Mouse (Mus musculus) left cerebral cortex, postnatal 25 days (tissue): Measurements from ENCODE around the gene Ammecr1. TPM values are rescaled to one million over a fixed set of nuclear protein-coding genes. Genes with fewer than 3 reads are reported as not detected.

ENCODE experiments used
- DNase-seq, 2 experiments: peaks; one replicate each; pipeline ENCODE4 v3.0.0; 2022; ENCODE audit warnings: low spot score in 2 of 2, mixed read lengths in 1 of 2
- intact Hi-C: fragments of 180-260 bp; cut with DNase I; formaldehyde crosslinking; loops from one replicate; pipeline ENCODE4 v1.15.1; 2025
- total RNA-seq, 2 experiments: library from RNA; stranded (reverse); gene quantifications; 2 replicates each; pipeline ENCODE4 v1.2.3; 2021

Gene Ammecr1
- 1 to 10 TPM; 2.9 to 3.1 TPM for total RNA-seq

GRCm38 (mm10) chrX:142966008-142966966, at the start of gene Ammecr1:
Gene Ammecr1 (minus strand): TSS chrX:142966728.
- intact Hi-C loops: loop anchor here (5.0 kb wide), 1 partner anchor 144 kb away; no protein-coding TSS in a partner anchor
- peak; percentile 56 to 57 for DNase-seq

GRCm38 (mm10) chrX:143014118-143014517, 47.6 kb upstream of the Ammecr1 start:
- intact Hi-C loops: no loop called here
- no peak for DNase-seq

- DNase-seq: no peak
Observed at GRCm38 (mm10) chrX:143012334-143012733, 45.8 kb upstream of the Ammecr1 start.

GRCm38 (mm10) chrX:143011865-143012264, 45.3 kb upstream of the Ammecr1 start:
- no peak for DNase-seq
- intact Hi-C loops: no loop called here

More at GRCm38 (mm10) chrX:143012334-143012733, 45.8 kb upstream of the Ammecr1 start:
- intact Hi-C loops: no loop called here

GRCm38 (mm10) chrX:143004131-143004846, 37.8 kb upstream of the Ammecr1 start:
- intact Hi-C loops: no loop called here
- DNase-seq: no peak

- intact Hi-C loops: no loop called here
Observed at GRCm38 (mm10) chrX:142997214-142997613, 30.7 kb upstream of the Ammecr1 start.

GRCm38 (mm10) chrX:142994514-142994913, 28.0 kb upstream of the Ammecr1 start:
- no peak for DNase-seq
- intact Hi-C loops: no loop called here

More at GRCm38 (mm10) chrX:142997214-142997613, 30.7 kb upstream of the Ammecr1 start:
- DNase-seq: no peak

- DNase-seq: no peak
- intact Hi-C loops: no loop called here
Observed at GRCm38 (mm10) chrX:142984170-142984569, 17.6 kb upstream of the Ammecr1 start.

- no peak for DNase-seq
- intact Hi-C loops: no loop called here
Observed at GRCm38 (mm10) chrX:142983638-142984037, 17.1 kb upstream of the Ammecr1 start.

GRCm38 (mm10) chrX:142981530-142982130, 15.1 kb upstream of the Ammecr1 start:
- DNase-seq: no peak
- intact Hi-C loops: no loop called here

- DNase-seq: no peak
- intact Hi-C loops: no loop called here
Observed at GRCm38 (mm10) chrX:142980855-142981529, 14.5 kb upstream of the Ammecr1 start.

- no peak for DNase-seq
- intact Hi-C loops: no loop called here
Observed at GRCm38 (mm10) chrX:142979224-142979623, 12.7 kb upstream of the Ammecr1 start.

- DNase-seq: no peak
- intact Hi-C loops: no loop called here
Observed at GRCm38 (mm10) chrX:142972443-142972970, 6.0 kb upstream of the Ammecr1 start.

GRCm38 (mm10) chrX:142971759-142972158, 5.2 kb upstream of the Ammecr1 start:
- intact Hi-C loops: no loop called here
- DNase-seq: no peak

GRCm38 (mm10) chrX:142967067-142967466, 539 bp upstream of the Ammecr1 start:
- DNase-seq: peak in 1 of 2 experiments; percentile 11
- intact Hi-C loops: loop anchor here (5.0 kb wide), 1 partner anchor 145 kb away; no protein-coding TSS in a partner anchor

GRCm38 (mm10) chrX:142965236-142966007, 1.1 kb downstream of the Ammecr1 start:
- intact Hi-C loops: loop anchor here (5.0 kb wide), 1 partner anchor 143 kb away; no protein-coding TSS in a partner anchor
- peak in 1 of 2 experiments; percentile 1 for DNase-seq

- intact Hi-C loops: no loop called here
Observed at GRCm38 (mm10) chrX:142960434-142960833, 6.1 kb downstream of the Ammecr1 start.

GRCm38 (mm10) chrX:142959674-142960307, 6.7 kb downstream of the Ammecr1 start:
- DNase-seq: no peak
- intact Hi-C loops: no loop called here

More at GRCm38 (mm10) chrX:142960434-142960833, 6.1 kb downstream of the Ammecr1 start:
- DNase-seq: peak in 1 of 2 experiments; percentile 42
